Mouse (Mus musculus) lung, postnatal 10 days (tissue): ENCODE data around the gene Nt5dc3.

Experiments used
- DNase-seq: peaks from one replicate; pipeline ENCODE4 v3.0.0; 2021

Gene Nt5dc3

DNA sequence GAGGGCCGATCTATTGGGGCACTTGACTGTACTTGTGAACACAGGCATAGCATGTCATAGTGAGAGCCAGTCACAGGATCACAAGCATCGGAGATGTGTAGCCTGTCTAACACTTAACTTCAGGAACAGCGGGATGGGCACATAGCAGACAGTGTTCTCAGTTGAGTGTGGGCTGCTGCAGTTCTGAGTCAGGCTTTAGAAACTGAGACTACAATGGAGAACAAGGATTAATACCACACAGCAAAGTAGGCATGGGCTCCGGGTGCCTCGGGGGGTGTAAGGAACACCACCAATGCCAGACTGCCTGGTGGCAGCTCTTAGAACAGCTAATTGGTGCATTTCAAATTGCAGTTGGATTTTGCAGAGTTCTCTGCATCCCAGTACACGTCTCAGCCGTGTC is 42.2 kb downstream of the Nt5dc3 start:
- no peak for DNase-seq

- no peak for DNase-seq
Measured at GRCm38 (mm10) chr10:86824093-86824492, 45.3 kb downstream of the Nt5dc3 start.

DNA sequence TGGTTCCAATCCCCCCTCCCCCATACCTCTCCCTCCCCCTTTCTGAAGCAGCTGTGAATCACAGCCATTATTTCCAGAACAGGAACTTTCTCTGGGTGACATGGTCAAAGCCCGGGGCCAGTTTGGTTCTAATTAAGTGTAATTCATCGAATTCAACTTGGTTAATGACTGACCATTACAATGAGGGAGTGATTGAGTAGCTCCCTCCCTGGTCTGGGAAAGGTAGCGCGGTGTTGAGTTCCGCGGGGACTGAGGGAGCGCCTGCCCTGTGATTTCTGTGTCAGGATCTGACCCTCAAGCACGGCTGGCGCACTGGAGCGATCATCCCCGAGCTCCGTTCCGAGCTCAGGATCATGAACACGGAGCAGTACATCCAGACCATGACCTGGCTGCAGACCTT is 46.1 kb downstream of the Nt5dc3 start:
- DNase-seq, result no peak

GRCm38 (mm10) chr10:86825871-86826522 is 47.2 kb downstream of the Nt5dc3 start:
- peak; percentile 78 for DNase-seq

GRCm38 (mm10) chr10:86826929-86827328 is 48.1 kb downstream of the Nt5dc3 start:
- no peak for DNase-seq

GRCm38 (mm10) chr10:86828221-86829135 is 49.7 kb downstream of the Nt5dc3 start:
- no peak for DNase-seq

DNA sequence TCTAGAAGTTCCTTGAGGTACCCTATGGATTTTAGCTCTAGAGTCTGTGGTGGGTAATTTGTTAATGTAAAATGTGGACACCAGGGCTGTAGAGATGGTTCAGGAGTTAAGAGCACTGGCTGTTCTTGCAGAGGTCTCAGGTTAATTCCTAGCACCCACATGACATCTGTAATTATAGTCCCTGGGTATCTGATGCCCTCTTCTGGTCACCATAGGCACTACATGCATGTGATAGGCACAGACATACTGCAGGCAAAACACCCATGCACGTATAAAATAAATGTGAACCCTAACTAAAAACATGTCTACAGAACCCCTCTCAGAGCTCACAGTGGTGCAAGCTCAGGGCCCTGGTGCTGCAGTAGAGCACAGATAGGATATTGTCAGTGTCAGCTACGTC is 50.7 kb downstream of the Nt5dc3 start:
- DNase-seq, result no peak

- DNase-seq, result peak; percentile 44
Measured at GRCm38 (mm10) chr10:86836784-86837183, 58.0 kb downstream of the Nt5dc3 start.

GRCm38 (mm10) chr10:86838827-86839226 is 60.0 kb downstream of the Nt5dc3 start:
- DNase-seq, result peak; percentile 43

DNA sequence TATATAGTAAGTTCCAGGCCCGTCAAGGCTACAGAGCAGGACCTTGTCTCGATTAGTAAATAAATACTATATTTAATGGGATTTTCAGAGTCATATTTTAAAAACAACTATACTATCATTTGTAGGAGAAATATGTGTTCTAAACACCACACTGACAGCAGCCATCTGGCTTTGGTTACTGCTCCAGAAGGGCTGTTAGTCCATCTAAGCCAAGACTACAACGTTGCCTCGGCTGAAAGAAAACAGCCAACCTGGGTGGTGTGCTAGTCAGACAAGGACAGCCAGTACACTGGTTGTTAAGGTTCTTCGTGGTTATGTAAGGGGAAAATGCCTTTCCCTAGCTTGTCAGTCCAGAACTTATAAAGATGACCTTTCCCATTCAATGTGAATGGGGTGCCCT is 63.9 kb downstream of the Nt5dc3 start:
- no peak for DNase-seq

- no peak for DNase-seq
Measured at GRCm38 (mm10) chr10:86846926-86847467, 68.2 kb downstream of the Nt5dc3 start.

GRCm38 (mm10) chr10:86849087-86849486 is 70.3 kb downstream of the Nt5dc3 start:
- no peak for DNase-seq

- DNase-seq, result no peak
Measured at GRCm38 (mm10) chr10:86849508-86849907, 70.7 kb downstream of the Nt5dc3 start.

DNA sequence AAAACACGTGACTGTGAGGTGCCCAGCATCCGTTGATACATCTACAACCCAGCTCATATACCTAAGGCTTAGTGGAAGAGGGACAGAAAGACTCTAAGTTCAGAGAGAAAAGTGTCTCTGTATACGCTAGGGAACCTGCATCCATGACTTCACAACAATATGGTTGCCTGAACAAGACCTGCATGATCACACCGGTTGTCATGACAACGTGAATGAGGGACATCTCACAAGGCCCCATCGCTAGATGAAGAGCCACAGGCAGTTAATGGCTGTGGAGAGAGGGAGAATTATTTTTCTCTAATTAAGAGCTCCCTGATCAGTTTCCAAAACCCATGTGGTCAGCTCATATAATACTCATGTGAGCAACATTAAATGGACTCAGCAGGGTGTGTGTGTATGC is 73.4 kb downstream of the Nt5dc3 start:
- no peak for DNase-seq

DNA sequence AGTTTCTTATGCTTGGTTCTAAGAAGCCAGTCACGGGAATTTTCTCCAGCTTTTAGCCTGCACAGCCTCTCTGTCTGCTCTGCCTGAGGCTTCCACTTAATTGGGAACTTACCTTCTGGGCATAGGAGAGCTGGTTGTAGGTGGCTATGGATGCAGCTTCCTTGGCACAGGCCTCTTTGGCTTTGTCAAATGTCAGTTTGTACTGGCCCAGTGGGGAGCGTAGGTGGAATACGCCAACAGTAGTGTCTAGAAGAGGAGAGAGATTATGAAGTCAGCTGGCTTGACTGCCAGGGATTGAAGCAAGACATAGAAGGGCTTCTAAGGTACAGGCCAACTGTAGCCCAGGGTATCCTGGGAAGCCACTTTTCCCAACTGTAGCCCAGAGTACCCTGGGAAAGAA is 74.6 kb downstream of the Nt5dc3 start:
- DNase-seq, result no peak

DNA sequence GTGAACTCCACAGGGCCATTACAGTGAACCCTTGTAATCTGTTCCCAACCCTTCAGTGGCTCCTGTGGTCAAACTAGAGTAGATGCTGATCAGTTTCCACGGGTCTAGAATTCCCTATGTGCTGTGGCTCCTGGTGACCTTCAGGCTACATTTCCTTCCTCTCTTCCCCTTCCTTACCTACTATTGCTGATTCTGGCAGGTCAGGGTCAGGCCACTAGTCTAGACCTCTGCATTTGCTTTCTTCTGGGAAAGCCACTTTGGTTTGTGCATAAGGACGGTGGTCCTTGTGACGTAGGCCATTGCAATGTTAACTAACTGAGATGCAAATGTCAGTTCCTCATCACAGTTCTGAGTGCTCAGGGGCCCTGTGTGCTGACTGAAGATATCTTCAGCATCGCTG is 81.6 kb downstream of the Nt5dc3 start:
- DNase-seq, result no peak

DNA sequence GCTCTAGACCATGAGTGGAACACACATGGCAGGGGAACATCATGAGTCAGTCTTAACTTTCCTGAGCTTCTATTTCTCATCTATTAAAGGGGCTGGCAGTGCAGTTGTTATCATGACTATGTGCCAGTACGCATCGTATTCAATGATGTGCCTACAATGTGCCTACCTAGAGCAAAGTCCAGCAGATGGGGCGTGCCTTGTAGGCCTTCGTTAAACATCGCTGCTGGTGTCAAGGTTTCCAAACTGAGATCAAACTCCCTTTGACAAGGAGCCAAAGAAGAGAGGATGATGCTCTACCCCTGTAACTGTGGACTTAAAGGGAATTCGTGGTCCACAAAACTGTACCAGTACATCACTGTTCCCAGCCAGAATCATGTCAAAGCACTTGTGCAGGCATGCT is 83.7 kb downstream of the Nt5dc3 start:
- no peak for DNase-seq

DNA sequence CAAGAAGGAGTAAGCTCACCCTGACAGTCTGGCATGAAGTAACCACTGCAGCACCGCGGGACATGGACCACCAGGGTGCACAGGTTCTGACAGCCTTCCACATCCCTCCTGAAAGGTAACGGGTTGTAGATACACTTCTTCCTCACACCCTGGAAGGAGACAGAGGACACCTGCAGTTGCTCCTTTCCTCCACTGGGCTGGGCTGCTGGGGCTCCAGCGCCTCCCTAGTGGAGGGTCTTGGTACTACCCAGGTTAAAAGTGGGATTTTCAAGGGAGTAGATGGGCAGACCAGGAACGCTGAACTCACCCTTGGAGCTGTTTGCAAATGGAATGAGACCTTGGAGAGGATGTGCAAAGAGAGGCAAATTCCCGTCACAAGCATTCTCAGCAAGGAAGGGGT is 84.6 kb downstream of the Nt5dc3 start:
- no peak for DNase-seq

GRCm38 (mm10) chr10:86872121-86872520 is 93.3 kb downstream of the Nt5dc3 start:
- DNase-seq, result no peak

- DNase-seq, result no peak
Measured at GRCm38 (mm10) chr10:86872591-86872990, 93.8 kb downstream of the Nt5dc3 start.

GRCm38 (mm10) chr10:86878721-86879120 is 99.9 kb downstream of the Nt5dc3 start:
- no peak for DNase-seq

- DNase-seq, result peak; percentile 61
Measured at GRCm38 (mm10) chr10:86880071-86880806, 101.4 kb downstream of the Nt5dc3 start.

DNA sequence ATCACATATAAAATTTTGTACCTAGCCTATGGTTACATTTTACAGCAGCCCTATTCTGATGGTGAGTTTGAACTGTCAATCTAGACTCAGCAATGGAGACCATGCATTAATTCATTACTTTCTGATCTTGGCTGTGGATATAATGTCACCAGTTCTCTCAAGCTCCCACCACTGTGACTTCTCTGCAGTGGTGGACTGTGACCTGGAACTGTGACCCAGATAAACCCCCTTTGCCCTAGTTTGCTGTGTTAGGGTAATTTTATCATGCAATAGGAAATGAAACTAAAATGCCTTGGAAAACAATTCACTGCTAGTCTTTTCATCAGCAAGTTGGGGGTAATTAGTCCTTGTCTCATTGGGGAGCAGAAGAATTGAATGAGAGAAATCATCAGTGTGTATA is 102.6 kb downstream of the Nt5dc3 start:
- DNase-seq, result no peak
